Mouse (Mus musculus) C2C12 (cell line): ENCODE measurements around the gene Ssh2.

ENCODE experiments used
- CEBPB ChIP-seq: IDR thresholded peaks from one replicate; pipeline ENCODE4 v1.6.1; 2011; ENCODE audit warnings: low read depth, mild to moderate bottlenecking, control low read depth, moderate library complexity
- CTCF ChIP-seq: IDR thresholded peaks from one replicate; pipeline ENCODE4 v1.5.1; 2011; ENCODE audit not compliant: control insufficient read depth, insufficient read depth, insufficient read length
- MYOD1 ChIP-seq: IDR thresholded peaks from one replicate; pipeline ENCODE4 v1.6.1; 2011; ENCODE audit warnings: low read depth; ENCODE audit not compliant: control insufficient read depth, insufficient read length
- USF1 ChIP-seq: IDR thresholded peaks from one replicate; pipeline ENCODE4 v1.6.1; 2011; ENCODE audit warnings: low read depth, mild to moderate bottlenecking, control low read depth, moderate library complexity

DNA sequence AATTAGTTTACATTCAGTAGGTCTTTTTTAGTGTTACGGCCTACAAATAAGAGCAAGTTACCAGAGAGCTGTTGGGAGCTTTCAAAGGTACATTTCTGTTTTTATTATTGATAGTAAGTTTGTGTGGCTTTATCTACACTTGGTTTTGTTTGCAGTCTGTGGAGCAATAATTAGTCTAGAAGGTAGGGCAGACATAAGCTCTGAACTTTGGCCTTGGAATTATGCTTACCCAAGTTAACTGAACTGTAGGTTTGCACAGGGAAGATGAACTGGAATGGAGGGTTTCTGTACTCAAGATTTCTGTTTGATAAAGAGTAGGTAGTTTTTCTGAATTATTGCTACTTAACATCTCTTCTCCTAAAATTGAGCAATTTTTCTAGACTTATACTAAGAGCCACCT, 141.8 kb downstream of the Ssh2 start:
- TF ChIP-seq CTCF (no peak), CEBPB (no peak), USF1 (no peak), MYOD1 (no peak)
